Mouse (Mus musculus): ENCODE results near the gene Rap1gap2.
"Not testable (repeated sequence)": the region's sequence is repeated elsewhere in the genome, so short reads cannot be mapped to it uniquely, and the experiment has no call there.

The Rap1gap2 gene

DNA sequence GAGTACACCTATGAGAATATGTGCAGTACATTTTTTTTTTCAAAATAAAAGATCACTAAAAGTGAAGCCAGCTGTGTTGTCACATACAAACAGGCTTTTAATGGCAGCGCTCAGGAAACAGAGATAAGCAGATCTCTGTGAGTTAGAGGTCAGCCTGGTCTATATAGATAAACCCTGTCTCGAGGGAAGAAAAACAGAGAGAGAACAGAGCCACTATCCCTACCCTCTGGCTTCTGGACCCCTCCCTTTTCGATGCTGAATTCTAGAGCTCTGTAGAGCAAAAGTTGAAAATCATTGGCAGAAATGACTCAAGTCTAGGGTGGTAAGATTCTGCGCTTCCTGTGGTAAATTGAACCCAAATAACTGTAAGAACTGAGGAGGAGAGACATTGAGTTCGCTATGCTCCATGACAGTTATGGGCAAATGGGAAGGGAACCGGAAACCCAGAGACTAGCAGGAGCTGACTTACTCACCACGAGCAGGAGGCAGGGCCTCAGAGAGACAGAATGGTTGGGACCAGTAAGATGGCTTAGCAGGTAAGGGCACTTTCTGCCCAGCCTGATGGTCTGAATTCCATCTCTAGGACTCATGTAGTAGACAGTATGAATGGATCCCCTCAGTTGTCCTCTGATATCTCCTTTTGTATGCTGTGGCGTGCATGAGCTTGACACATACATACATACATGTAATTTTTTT, 11.4 kb upstream of the Rap1gap2 start:
- DNase-seq (ENCODE audit: low spot score), result no peak

DNA sequence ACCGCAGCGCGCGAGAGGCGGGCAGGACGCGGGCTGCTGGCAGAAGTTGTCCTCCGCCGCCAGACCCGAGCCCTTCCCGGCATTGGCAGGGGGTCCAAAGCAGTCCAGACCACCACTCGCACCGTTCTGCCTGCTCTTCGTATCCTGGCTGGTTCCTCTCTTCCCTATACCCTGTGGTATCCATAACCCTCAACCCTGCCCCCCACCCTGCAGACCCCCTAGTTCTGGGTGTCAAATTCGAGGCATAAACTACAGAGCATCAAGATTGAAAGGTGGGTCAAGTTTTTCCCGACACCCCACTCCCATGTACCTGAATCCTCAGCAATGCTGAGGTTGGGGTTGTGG, 9.2 kb upstream of the Rap1gap2 start:
- DNase-seq (ENCODE audit: low spot score), result no peak

- DNase-seq (ENCODE audit: low spot score), result peak; percentile 64
Measured at GRCm38 (mm10) chr11:74619201-74619955, 8.7 kb upstream of the Rap1gap2 start, which contains the start of gene Ccdc92b. Ccdc92b (plus strand) TSS chr11:74619605.

GRCm38 (mm10) chr11:74615571-74615970, 4.9 kb upstream of the Rap1gap2 start:
- no peak for DNase-seq (ENCODE audit: low spot score)

GRCm38 (mm10) chr11:74613428-74613827, 2.7 kb upstream of the Rap1gap2 start:
- DNase-seq (ENCODE audit: low spot score), result no peak

- no peak for DNase-seq (ENCODE audit: low spot score)
Measured at GRCm38 (mm10) chr11:74611437-74611836, 722 bp upstream of the Rap1gap2 start.

- no peak for DNase-seq (ENCODE audit: low spot score)
Measured at GRCm38 (mm10) chr11:74610068-74610467, 647 bp downstream of the Rap1gap2 start.

- no peak for DNase-seq (ENCODE audit: low spot score)
Measured at GRCm38 (mm10) chr11:74602286-74602685, 8.4 kb downstream of the Rap1gap2 start.

DNA sequence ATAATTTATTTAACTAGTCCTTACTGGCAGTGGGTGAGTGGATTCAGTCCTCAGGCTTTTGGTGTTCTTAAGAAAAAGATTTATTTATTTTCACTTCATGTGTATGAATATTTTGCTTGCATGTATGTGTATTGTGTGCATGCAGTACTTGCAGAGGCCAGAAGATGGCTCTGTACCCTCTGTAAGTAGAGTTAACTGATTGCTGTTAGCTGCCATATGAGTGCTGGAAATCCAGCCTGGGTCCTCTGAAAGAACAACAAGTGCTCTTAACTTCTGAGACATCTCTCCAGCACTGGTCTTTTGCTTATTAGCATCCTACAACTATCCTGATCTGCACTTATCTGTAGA, 12.8 kb downstream of the Rap1gap2 start:
- DNase-seq (ENCODE audit: low spot score), result no peak

- DNase-seq (ENCODE audit: low spot score), result no peak
Measured at GRCm38 (mm10) chr11:74597283-74597989, 13.3 kb downstream of the Rap1gap2 start.

DNA sequence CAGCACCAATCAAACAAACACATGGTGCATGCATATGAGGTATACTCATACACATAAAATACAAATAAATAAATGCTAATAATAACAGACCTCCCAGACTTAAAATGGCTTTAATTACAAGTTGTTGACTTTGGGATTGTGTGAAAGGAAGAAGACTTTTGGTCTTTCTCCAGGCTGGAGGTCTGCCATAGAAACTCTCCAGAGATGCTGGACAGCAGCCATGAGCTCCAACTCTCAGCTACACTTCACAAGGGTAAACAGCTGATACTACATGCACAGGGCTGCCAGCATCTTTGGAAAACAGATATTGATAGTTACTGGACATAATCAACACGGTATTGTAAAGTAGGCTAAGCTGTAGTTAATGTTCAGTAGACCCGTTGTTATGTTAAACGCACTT, 18.5 kb downstream of the Rap1gap2 start:
- DNase-seq (ENCODE audit: low spot score), result no peak

- no peak for DNase-seq (ENCODE audit: low spot score)
Measured at GRCm38 (mm10) chr11:74590691-74591090, 20.0 kb downstream of the Rap1gap2 start.

DNA sequence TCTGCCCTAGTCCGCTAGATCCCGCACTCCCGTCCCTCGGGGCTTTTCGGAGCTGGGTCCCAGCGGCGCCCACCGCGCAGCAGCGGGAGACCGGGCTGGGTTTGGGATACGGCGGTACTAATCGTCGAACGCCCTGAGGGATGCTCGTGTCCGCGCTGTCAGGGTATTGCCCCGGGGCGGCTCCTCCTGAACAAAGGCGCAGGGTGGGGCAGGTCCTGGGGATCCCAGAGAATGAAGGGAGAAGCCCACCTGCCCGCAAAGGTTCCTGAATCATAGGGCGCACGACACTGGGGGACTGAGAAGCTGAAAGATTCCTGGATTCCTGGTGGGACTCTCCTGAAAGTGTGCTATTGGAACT, 20.5 kb downstream of the Rap1gap2 start:
- no peak for DNase-seq (ENCODE audit: low spot score)

DNA sequence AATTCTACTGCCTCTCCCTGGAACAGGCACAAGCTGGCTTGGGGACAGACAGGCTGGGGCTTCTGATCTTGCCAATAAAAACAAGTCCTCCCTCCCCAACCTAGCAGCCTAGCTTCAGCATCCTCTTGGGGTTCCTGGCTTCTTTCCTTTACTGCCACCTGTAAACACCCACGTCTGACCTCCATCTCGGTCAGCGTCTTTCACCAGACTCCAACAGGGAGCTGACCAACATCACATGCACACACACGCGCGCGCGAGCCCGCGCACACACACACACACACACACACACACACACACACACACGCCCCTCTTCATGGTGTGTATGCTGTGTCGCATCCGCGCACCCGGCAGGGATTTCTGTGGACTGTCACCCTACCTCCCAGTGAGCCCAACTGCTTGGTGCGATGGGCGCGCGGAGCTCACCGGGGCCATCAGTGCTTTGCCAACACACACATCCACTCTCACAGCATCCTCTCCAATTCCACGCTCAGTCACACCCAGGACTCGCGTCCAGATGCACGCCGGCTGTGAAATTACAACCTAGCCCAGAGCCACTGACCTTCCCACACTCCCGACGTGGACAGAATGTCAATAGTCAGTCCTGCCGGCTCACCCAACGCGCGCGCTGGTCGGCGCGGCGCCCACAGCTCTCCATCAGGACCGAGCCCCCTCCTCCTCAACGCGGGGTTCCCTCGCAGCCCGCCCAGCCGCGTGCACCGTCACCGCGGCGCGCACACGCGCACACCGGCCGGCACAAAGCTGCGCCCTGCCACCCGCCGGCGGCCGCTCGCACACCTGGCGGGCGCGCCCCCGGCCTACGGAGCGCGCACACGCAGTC, 21.1 kb downstream of the Rap1gap2 start:
- DNase-seq (ENCODE audit: low spot score), result no peak

DNA sequence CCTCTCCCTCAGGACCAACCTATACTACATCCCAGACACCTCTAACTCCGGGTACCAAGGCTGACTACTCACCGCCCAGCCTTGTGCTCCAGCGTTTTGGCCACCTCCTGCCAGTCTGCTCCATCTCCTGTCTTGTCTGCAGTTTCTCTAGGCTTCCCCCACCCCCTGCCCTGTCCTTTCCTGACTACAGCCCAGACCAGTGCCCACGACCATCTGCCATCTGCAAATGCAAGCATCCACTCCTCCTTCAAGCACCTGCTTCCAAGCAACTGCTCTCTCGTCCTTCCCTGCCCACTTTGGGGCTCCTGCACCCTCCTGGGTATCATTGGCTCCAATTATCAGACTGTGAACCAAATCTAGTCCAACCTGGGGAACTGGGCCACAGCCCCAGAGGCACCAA, 24.3 kb downstream of the Rap1gap2 start:
- no peak for DNase-seq (ENCODE audit: low spot score)

GRCm38 (mm10) chr11:74584946-74585723, 25.6 kb downstream of the Rap1gap2 start:
- no peak for DNase-seq (ENCODE audit: low spot score)

DNA sequence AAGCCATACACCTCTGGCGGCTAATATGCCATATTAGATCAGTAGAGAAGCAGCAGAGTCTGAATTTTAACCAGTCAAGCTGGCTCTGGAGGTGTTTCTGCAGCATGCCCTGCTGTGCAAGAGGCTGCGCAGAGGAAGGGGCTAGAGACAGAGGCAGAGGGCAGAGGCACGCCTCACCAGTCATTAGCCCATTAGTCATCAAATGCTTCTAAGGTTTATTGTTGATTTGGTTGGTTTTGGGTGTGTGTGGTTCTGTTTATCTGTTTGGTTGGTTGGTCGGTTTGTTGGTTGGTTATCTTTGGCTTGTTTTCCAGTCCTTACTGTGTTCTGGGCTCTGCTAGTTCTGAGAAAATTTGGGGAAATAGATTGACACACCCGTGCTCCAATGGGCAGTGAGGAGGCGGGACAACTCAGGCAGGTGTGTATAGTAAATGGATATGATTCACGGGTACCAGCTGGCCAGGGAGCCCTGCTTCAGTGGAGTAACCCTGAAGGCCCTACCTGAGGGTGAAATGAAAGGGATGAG, 26.8 kb downstream of the Rap1gap2 start:
- no peak for DNase-seq (ENCODE audit: low spot score)

DNA sequence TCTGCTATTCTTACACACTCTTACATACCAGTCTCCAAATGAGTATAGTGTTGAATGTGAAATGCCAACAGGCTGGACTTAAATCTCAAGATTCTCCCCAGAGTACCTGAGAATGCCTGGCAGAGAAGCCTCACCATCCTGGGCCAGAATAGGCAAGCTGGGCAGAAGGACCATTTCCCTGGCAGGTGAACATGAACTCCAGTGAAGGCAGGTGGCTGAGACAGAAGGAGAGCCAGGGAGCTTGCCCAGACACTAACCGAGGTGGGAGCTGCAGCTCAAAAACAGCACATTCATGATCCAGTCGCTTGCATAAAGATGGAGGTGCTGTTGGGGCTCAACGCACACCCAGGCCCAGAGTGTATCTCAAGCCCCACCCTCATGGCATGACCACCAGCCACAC, 28.3 kb downstream of the Rap1gap2 start:
- no peak for DNase-seq (ENCODE audit: low spot score)

GRCm38 (mm10) chr11:74581333-74581732, 29.4 kb downstream of the Rap1gap2 start:
- not testable (repeated sequence) for DNase-seq (ENCODE audit: low spot score)

DNA sequence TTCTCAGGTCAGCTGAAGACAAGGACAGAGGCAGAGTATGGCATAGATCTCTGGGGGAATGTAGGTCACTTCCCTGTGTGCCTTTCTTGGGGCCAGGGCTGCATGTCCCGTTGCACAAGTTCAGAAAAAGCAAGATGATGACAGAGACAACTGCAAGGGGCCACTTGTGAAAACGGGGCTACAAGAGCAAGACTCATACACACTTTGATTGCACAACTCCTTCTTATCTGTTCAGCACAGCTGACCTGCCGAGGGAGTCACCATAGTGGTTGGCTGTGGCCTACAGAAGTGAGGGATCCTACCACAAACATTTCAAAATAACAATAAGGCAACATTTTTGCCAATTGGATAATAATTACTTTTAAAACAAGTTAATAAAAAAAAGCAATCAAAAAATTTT, 33.6 kb downstream of the Rap1gap2 start:
- no peak for DNase-seq (ENCODE audit: low spot score)

DNA sequence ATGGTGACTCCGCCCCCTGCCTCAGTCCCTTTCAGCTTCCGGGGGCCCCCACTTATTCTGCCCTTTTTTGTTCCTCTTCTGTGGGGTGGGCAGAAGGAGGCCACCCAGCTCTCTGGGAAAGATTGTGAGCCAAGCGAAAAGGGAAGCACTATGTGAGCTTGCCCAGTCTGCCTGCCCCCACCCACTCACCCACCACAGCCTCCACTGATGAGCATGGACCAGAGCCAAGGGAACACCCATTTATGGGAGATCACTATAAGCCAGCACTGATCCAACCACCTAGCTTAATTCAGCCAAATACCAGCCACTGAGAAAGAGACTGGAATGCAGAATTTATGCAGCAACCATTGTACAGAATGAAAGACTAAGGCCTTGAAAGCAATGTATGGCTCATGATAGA, 34.8 kb downstream of the Rap1gap2 start:
- no peak for DNase-seq (ENCODE audit: low spot score)

Data from ovary, adult 18-20 months (tissue).